Mouse (Mus musculus) liver (tissue): Measurements from ENCODE around the gene Gm21885.

Experiments
- DNase-seq: peaks from one replicate; pipeline ENCODE4 v3.0.0-alpha.2; 2020; ENCODE audit warnings: mixed read lengths

Gm21885 gene

GRCm38 (mm10) chr11:94320969-94321930, 39.6 kb downstream of the Gm21885 start:
- peak; percentile 66 for DNase-seq

- DNase-seq, result peak; percentile 97
These were observed 40.3 kb downstream of the Gm21885 start, which contains the start of gene Luc7l3 for GRCm38 (mm10) chr11:94321931-94322400. TSS of gene Luc7l3 (minus strand) at chr11:94321988.

- DNase-seq, result no peak
These were observed 41.0 kb downstream of the Gm21885 start for GRCm38 (mm10) chr11:94322636-94323035.

- no peak for DNase-seq
These were observed 41.7 kb downstream of the Gm21885 start for GRCm38 (mm10) chr11:94323271-94323925.

- no peak for DNase-seq
These were observed 42.9 kb downstream of the Gm21885 start for GRCm38 (mm10) chr11:94324618-94325017.

- no peak for DNase-seq
These were observed 45.3 kb downstream of the Gm21885 start for GRCm38 (mm10) chr11:94326961-94327411.

- DNase-seq, result peak; percentile 88
These were observed 46.3 kb downstream of the Gm21885 start, which contains the start of gene Ankrd40 for GRCm38 (mm10) chr11:94327693-94328643. TSS of gene Ankrd40 (plus strand) at chr11:94328001.

- DNase-seq, result no peak
These were observed 47.0 kb downstream of the Gm21885 start for GRCm38 (mm10) chr11:94328644-94329025.

- peak; percentile 51 for DNase-seq
These were observed 47.7 kb downstream of the Gm21885 start for GRCm38 (mm10) chr11:94329270-94329891.

- no peak for DNase-seq
These were observed 48.5 kb downstream of the Gm21885 start for GRCm38 (mm10) chr11:94330211-94330610.

- DNase-seq, result no peak
These were observed 51.1 kb downstream of the Gm21885 start for GRCm38 (mm10) chr11:94332726-94333125.

- peak; percentile 88 for DNase-seq
These were observed 52.8 kb downstream of the Gm21885 start for GRCm38 (mm10) chr11:94334386-94334968.
